Mouse (Mus musculus): ENCODE results near the gene Stxbp3.

DNA sequence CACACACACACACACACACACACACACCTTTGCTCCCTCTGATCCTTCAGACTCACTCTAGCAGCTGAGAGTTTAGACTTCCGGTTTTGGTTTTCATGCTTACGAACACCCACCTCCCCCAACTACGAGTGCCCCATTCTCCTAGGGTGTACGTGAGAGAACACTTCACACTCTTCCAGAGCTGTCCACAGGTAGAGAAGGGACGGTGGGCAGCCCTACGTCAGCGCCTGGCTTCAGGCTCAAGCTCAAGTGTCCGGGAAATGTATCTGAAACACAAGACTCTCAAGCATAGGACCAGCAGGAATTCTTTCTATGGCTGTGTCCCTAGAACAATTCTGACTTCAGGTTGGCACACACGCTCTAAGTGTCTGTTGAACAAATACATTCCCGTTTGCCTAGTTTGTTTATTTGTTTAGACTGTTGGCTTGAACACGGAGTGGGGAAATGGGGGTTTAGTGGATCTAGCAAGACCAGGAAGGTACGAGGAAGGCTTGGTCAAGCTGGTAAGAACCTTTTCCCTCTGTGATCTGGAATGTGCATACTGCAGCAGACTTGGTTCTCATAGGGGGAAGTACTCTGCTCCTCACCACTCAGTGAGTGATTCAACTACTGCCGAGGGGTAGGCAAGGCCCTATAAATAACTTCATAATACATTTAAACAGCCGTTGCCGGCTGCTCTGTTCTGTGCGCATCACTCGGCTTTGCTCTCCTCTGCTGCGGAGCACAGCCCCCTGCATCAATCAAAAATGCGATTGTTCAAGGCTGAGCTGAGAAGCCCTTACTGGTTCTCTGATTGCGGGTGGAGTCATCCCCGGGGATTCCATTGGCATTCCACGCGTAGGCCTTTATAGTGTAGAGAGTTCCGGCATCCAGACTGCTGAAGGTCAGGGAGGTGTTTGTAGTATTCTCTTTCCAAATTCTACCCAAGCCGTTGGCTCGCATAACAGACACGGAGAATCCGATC lies 40.5 kb upstream of the Stxbp3 start:
- TF ChIP-seq POLR2A (IDR thresholded peaks at IDR 0.05; ENCODE audit: insufficient read depth, low read depth, low read length) (no peak), CTCF (IDR thresholded peaks at IDR 0.05; ENCODE audit: insufficient read depth, low read depth, low read length) (no peak)

Data from olfactory bulb, adult 2 months (tissue).